Mouse (Mus musculus): Measurements from ENCODE around the gene Supt5.

Supt5 gene

GRCm38 (mm10) chr7:28350155-28350883 is 11.8 kb upstream of the Supt5 start, which contains the start of gene Rps16:
Gene Rps16 (plus strand): TSS chr7:28350652.
- DNase-seq (ENCODE audit: low spot score) = peak; percentile 88

- no peak for DNase-seq (ENCODE audit: low spot score)
These were observed 10.1 kb upstream of the Supt5 start for GRCm38 (mm10) chr7:28348601-28349000.

GRCm38 (mm10) chr7:28347746-28348145 is 9.2 kb upstream of the Supt5 start:
- DNase-seq (ENCODE audit: low spot score) = no peak

GRCm38 (mm10) chr7:28344637-28345036 is 6.1 kb upstream of the Supt5 start:
- no peak for DNase-seq (ENCODE audit: low spot score)

GRCm38 (mm10) chr7:28341381-28341780 is 2.8 kb upstream of the Supt5 start:
- DNase-seq (ENCODE audit: low spot score) = no peak

GRCm38 (mm10) chr7:28339213-28339917 is 819 bp upstream of the Supt5 start:
- DNase-seq (ENCODE audit: low spot score) = no peak

- DNase-seq (ENCODE audit: low spot score) = no peak
These were observed 3.1 kb downstream of the Supt5 start for GRCm38 (mm10) chr7:28335471-28335870.

- no peak for DNase-seq (ENCODE audit: low spot score)
These were observed 4.0 kb downstream of the Supt5 start for GRCm38 (mm10) chr7:28334534-28334933.

- no peak for DNase-seq (ENCODE audit: low spot score)
These were observed 10.3 kb downstream of the Supt5 start for GRCm38 (mm10) chr7:28328260-28328659.

- DNase-seq (ENCODE audit: low spot score) = no peak
These were observed 12.1 kb downstream of the Supt5 start for GRCm38 (mm10) chr7:28326457-28326856.

GRCm38 (mm10) chr7:28325293-28325692 is 13.3 kb downstream of the Supt5 start:
- no peak for DNase-seq (ENCODE audit: low spot score)

- DNase-seq (ENCODE audit: low spot score) = no peak
These were observed 16.4 kb downstream of the Supt5 start for GRCm38 (mm10) chr7:28321974-28322720.

- no peak for DNase-seq (ENCODE audit: low spot score)
These were observed 19.8 kb downstream of the Supt5 start for GRCm38 (mm10) chr7:28318714-28319113.

GRCm38 (mm10) chr7:28318036-28318435 is 20.5 kb downstream of the Supt5 start:
- no peak for DNase-seq (ENCODE audit: low spot score)

GRCm38 (mm10) chr7:28311926-28312543 is 26.5 kb downstream of the Supt5 start, which contains the start of gene Timm50:
Gene Timm50 (minus strand): TSS chr7:28312072.
- peak; percentile 94 for DNase-seq (ENCODE audit: low spot score)

GRCm38 (mm10) chr7:28311151-28311925 is 27.2 kb downstream of the Supt5 start:
- DNase-seq (ENCODE audit: low spot score) = no peak

GRCm38 (mm10) chr7:28309737-28310136 is 28.8 kb downstream of the Supt5 start:
- DNase-seq (ENCODE audit: low spot score) = no peak

GRCm38 (mm10) chr7:28306216-28306615 is 32.3 kb downstream of the Supt5 start:
- no peak for DNase-seq (ENCODE audit: low spot score)

GRCm38 (mm10) chr7:28305641-28306040 is 32.9 kb downstream of the Supt5 start:
- DNase-seq (ENCODE audit: low spot score) = no peak

- DNase-seq (ENCODE audit: low spot score) = no peak
These were observed 36.7 kb downstream of the Supt5 start, which contains the start of gene Dll3 for GRCm38 (mm10) chr7:28301616-28302433. Gene Dll3 (minus strand): TSS chr7:28302238.
